Mouse (Mus musculus) small intestine, adult 2 months (tissue): ENCODE data around the gene B4gat1. TPM values are rescaled to one million over a fixed set of nuclear protein-coding genes. Genes with fewer than 3 reads are reported as not detected.
"Not testable (repeated sequence)": the region's sequence is repeated elsewhere in the genome, so short reads cannot be mapped to it uniquely, and the experiment has no call there.

Experiments used
- H3K27ac ChIP-seq: fragments of 200-500 bp; 2 replicates; pipeline ENCODE4 v1.5.1; 2012; ENCODE audit warnings: low read depth, low read length, control low read depth, inconsistent platforms; ENCODE audit not compliant: insufficient read depth
- H3K27me3 ChIP-seq: fragments of 200-500 bp; 2 replicates; pipeline ENCODE4 v1.6.1; 2012; ENCODE audit warnings: mild to moderate bottlenecking, moderate library complexity, low read length, inconsistent platforms; ENCODE audit not compliant: control insufficient read depth, insufficient read depth
- H3K36me3 ChIP-seq: fragments of 200-500 bp; 2 replicates; pipeline ENCODE4 v1.6.1; 2012; ENCODE audit warnings: mild to moderate bottlenecking, low read length, control low read depth, inconsistent platforms; ENCODE audit not compliant: control insufficient read depth, insufficient read depth
- H3K4me1 ChIP-seq: fragments of 200-500 bp; 2 replicates; pipeline ENCODE4 v1.6.1; 2012; ENCODE audit warnings: low read length, inconsistent platforms, mixed read lengths; ENCODE audit not compliant: control insufficient read depth, insufficient read depth, insufficient read length
- H3K4me3 ChIP-seq: fragments of 200-500 bp; 2 replicates; pipeline ENCODE4 v1.5.1; 2012; ENCODE audit warnings: low read depth, mild to moderate bottlenecking, control low read depth, inconsistent platforms, low read length, moderate library complexity
- CTCF ChIP-seq: fragments of 200-500 bp; IDR thresholded peaks from 2 replicates; pipeline ENCODE4 v1.5.1; 2012; ENCODE audit warnings: low read depth, mild to moderate bottlenecking, control low read depth, inconsistent platforms, low read length, moderate library complexity, mixed read lengths; ENCODE audit not compliant: insufficient replicate concordance, insufficient read length; ENCODE audit errors: extremely low read depth
- POLR2A ChIP-seq: fragments of 200-500 bp; IDR thresholded peaks from 2 replicates; pipeline ENCODE4 v1.6.1; 2012; ENCODE audit warnings: low read depth, mild to moderate bottlenecking, control low read depth, inconsistent platforms, low read length, moderate library complexity
- WGBS: fragments of 180-500 bp; shearing (Covaris S2); methylation state at CpG from one replicate; pipeline ENCODE4 v1.1.7; 2018; 5-methylcytosine and 5-hydroxymethylcytosine counted together
- polyA plus RNA-seq: library from polyadenylated mRNA; depleted of rRNA; stranded (reverse); fragments of >200 nt; gene quantifications from 2 replicates; pipeline ENCODE4 v1.2.3, GENCODE M21; 2012

Gene B4gat1
- polyA plus RNA-seq, 1 experiment = 18.1 TPM

- Histone ChIP-seq H3K27me3 (0 out of 2 replicates have a peak, but pooled peaks cover 6% of the 10 kb centered on the region), H3K4me3 (no peak overlapping the region), H3K4me1 (peaks cover 6% of the 10 kb centered on the region; the same call in 1 of the 2 replicates), H3K36me3 (no peaks in the 10 kb centered on the region), H3K27ac (no peak overlapping the region)
- TF ChIP-seq CTCF (no peak), POLR2A (no peak)
- 51% methylated on average over 6 of the region's 6 CpGs for WGBS
These were observed 39.0 kb upstream of the B4gat1 start for GRCm38 (mm10) chr19:4999445-5000140.

GRCm38 (mm10) chr19:5001666-5002406 lies 36.8 kb upstream of the B4gat1 start:
- 3% methylated on average over 39 of the region's 39 CpGs for WGBS
- Histone ChIP-seq H3K4me3 (no peak overlapping the region), H3K4me1 (peaks cover 6% of the 10 kb centered on the region; the same call in 1 of the 2 replicates), H3K27me3 (0 out of 2 replicates have a peak, but pooled peaks cover 6% of the 10 kb centered on the region), H3K36me3 (no peaks in the 10 kb centered on the region), H3K27ac (0 out of 2 replicates have a peak overlapping the region, but pooled peaks have one; percentile 9)
- TF ChIP-seq CTCF (peak; percentile 83), POLR2A (no peak)

GRCm38 (mm10) chr19:5003644-5004043 lies 35.0 kb upstream of the B4gat1 start:
- not testable (repeated sequence) for H3K4me3 ChIP-seq, H3K4me1 ChIP-seq, H3K27me3 ChIP-seq, H3K27ac ChIP-seq, H3K36me3 ChIP-seq
- WGBS = 46% methylated on average over 2 of the region's 2 CpGs

- 0 out of 2 replicates have a peak, but pooled peaks cover 6% of the 10 kb centered on the region for H3K27me3 ChIP-seq
- 29% methylated on average over 4 of the region's 4 CpGs for WGBS
- TF ChIP-seq POLR2A = no peak
These were observed 33.7 kb upstream of the B4gat1 start for GRCm38 (mm10) chr19:5004925-5005324.

GRCm38 (mm10) chr19:5013138-5013537 lies 25.5 kb upstream of the B4gat1 start:
- H3K27me3 ChIP-seq = no peaks in the 10 kb centered on the region
- WGBS = 64% methylated on average over 8 of the region's 8 CpGs
- H3K4me3 ChIP-seq = no peak overlapping the region
- no peak overlapping the region for H3K27ac ChIP-seq
- no peaks in the 10 kb centered on the region for H3K36me3 ChIP-seq
- TF ChIP-seq CTCF (no peak), POLR2A (no peak)
- H3K4me1 ChIP-seq = no peaks in the 10 kb centered on the region

More at GRCm38 (mm10) chr19:5004925-5005324, 33.7 kb upstream of the B4gat1 start:
- Histone ChIP-seq H3K4me1 (peaks cover 6% of the 10 kb centered on the region; the same call in 1 of the 2 replicates), H3K4me3 (no peak overlapping the region), H3K27ac (no peak overlapping the region), H3K36me3 (no peaks in the 10 kb centered on the region)

GRCm38 (mm10) chr19:5014961-5015398 lies 23.6 kb upstream of the B4gat1 start:
- Histone ChIP-seq H3K27me3 (no peaks in the 10 kb centered on the region), H3K4me3 (no peak overlapping the region), H3K36me3 (no peaks in the 10 kb centered on the region), H3K27ac (no peak overlapping the region), H3K4me1 (no peaks in the 10 kb centered on the region)
- WGBS = 8% methylated on average over 8 of the region's 8 CpGs
- peak; percentile 45; the same call in 1 of the 2 replicates for TF ChIP-seq CTCF
- no peak for TF ChIP-seq POLR2A

GRCm38 (mm10) chr19:5016221-5016742 lies 22.3 kb upstream of the B4gat1 start:
- TF ChIP-seq POLR2A (no peak), CTCF (no peak)
- Histone ChIP-seq H3K27me3 (no peaks in the 10 kb centered on the region), H3K4me3 (no peak overlapping the region), H3K27ac (no peak overlapping the region), H3K36me3 (no peaks in the 10 kb centered on the region), H3K4me1 (no peaks in the 10 kb centered on the region)
- 21% methylated on average over 10 of the region's 10 CpGs for WGBS
